Mouse (Mus musculus) lung, adult 18-20 months (tissue): ENCODE data around the gene Stt3a.

Experiments used
- DNase-seq, 2 experiments: peaks; one replicate each; pipeline ENCODE4 v3.0.0; 2022; ENCODE audit warnings: mixed read lengths in 2 of 2

The Stt3a gene

GRCm38 (mm10) chr9:36707304-36707703 is 60.2 kb downstream of the Stt3a start:
- no peak for DNase-seq

GRCm38 (mm10) chr9:36705923-36706322 is 61.6 kb downstream of the Stt3a start:
- DNase-seq, result no peak

- peak; percentile 14 to 22 for DNase-seq
Observed at GRCm38 (mm10) chr9:36694276-36694675, 73.2 kb downstream of the Stt3a start.

GRCm38 (mm10) chr9:36692920-36693319 is 74.6 kb downstream of the Stt3a start, which contains the start of gene Acrv1:
Acrv1 (plus strand) TSS chr9:36693220.
- no peak for DNase-seq

GRCm38 (mm10) chr9:36687329-36687728 is 80.2 kb downstream of the Stt3a start:
- DNase-seq, result no peak

GRCm38 (mm10) chr9:36681424-36681823 is 86.1 kb downstream of the Stt3a start:
- DNase-seq, result peak in 1 of 2 experiments; percentile 0
